ENCODE assay signal across 7 mouse cellular contexts in the genomic region with DNA sequence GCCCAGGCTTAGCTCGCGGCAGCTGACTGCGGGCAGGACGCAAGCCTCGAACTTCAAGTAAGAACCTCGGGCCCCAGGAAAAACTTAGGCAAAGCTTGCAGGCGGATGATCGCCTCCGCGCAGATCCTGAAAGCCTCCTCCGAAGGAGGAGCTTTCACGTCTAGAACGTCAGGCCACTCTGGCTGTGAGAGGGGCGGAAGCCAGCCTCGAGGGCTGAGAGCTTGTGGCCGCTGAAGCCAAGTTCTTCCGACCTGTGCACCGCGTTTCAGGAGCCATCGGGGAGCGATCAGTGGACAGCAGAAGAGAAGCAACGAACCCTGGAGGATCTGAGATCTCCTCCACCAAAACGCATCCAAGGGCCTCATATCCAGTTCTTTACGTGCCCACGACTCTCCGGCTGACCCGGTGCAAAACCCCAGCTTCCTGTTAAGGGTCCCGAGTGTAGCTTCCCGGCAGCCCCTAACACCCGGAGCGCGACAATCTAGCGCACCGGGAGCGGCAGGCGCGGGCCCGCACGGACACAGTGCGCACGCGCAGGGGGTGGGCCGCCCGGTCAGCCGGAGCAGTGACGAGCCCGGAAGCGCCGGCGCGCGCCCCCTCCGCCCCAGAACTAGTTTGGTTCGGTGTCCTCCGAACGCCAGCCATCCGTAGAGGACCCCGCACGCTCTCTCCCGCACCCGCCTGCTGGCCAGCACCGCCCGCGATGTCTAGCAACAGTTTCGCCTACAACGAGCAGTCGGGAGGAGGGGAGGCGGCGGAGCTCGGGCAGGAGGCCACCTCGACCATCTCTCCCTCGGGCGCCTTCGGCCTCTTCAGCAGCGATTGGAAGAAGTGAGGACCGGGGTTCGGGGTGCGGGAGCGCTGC. TPM values are rescaled to one million over a fixed set of nuclear protein-coding genes. Genes with fewer than 3 reads are reported as not detected.
DNase-seq lines count a peak whose midpoint lies in the region; ATAC-seq lines count a peak whose summit lies in the region.

Gene Ap3b1, plus strand, starts transcription at position 560 of the 865 bp plus-strand sequence.

- peak; percentile 95 for DNase-seq in adrenal gland, postnatal 10 days
- peak; percentile 92 for DNase-seq in embryo, embryonic 9.5 days (ENCODE audit: extremely low spot score)
- DNase-seq in gastrocnemius, postnatal 4 days (ENCODE audit: low spot score in 2 of 2): peak; percentile 89 to 92
- DNase-seq in limb, embryonic 10.5 days (ENCODE audit: low spot score): peak; percentile 95
- DNase-seq in spleen, adult 12 weeks (ENCODE audit: low spot score): peak; percentile 75

- H3K36me3 ChIP-seq in intestine, embryonic 16.5 days (ENCODE audit: control insufficient read depth, insufficient read depth, low read length): no peaks in the 10 kb centered on the region
- H3K36me3 ChIP-seq in limb, embryonic 10.5 days: peaks cover 4% of the 10 kb centered on the region; the same call in 1 of the 2 replicates
- H3K36me3 ChIP-seq in midbrain, embryonic 13.5 days: no peaks in the 10 kb centered on the region

- no peaks in the 10 kb centered on the region for H3K9me3 ChIP-seq in intestine, embryonic 16.5 days (ENCODE audit: control insufficient read depth, low read length)
- no peaks in the 10 kb centered on the region for H3K9me3 ChIP-seq in limb, embryonic 10.5 days (replicated peaks)
- no peaks in the 10 kb centered on the region for H3K9me3 ChIP-seq in midbrain, embryonic 13.5 days

- H3K4me1 ChIP-seq in intestine, embryonic 16.5 days (ENCODE audit: control insufficient read depth, insufficient read depth, low read length): peaks cover 8% of the 10 kb centered on the region
- H3K4me1 ChIP-seq in limb, embryonic 10.5 days: peaks cover 18% of the 10 kb centered on the region
- peaks cover 13% of the 10 kb centered on the region for H3K4me1 ChIP-seq in midbrain, embryonic 13.5 days (replicated peaks)

- H3K4me2 ChIP-seq in intestine, embryonic 16.5 days (ENCODE audit: low read depth, low read length): peak within 1 kb of the TSS; percentile 96
- peak within 1 kb of the TSS; percentile 79 for H3K4me2 ChIP-seq in midbrain, embryonic 13.5 days (replicated peaks)

- H3K4me3 ChIP-seq in intestine, embryonic 16.5 days (ENCODE audit: low read length): peak within 1 kb of the TSS; percentile 83
- H3K4me3 ChIP-seq in limb, embryonic 10.5 days: peak within 1 kb of the TSS; percentile 72
- H3K4me3 ChIP-seq in midbrain, embryonic 13.5 days (replicated peaks): peak within 1 kb of the TSS; percentile 87

- H3K27me3 ChIP-seq in intestine, embryonic 16.5 days (replicated peaks; ENCODE audit: control insufficient read depth, insufficient read depth, low read length): no peaks in the 10 kb centered on the region
- H3K27me3 ChIP-seq in limb, embryonic 10.5 days (ENCODE audit: low read depth, poor library complexity, severe bottlenecking): no peaks in the 10 kb centered on the region
- no peaks in the 10 kb centered on the region for H3K27me3 ChIP-seq in midbrain, embryonic 13.5 days

- WGBS in intestine, embryonic 16.5 days: under 1% methylated on average over 79 of the region's 79 CpGs
- WGBS in limb, embryonic 10.5 days: under 1% methylated on average over 79 of the region's 79 CpGs
- WGBS in midbrain, embryonic 13.5 days: under 1% methylated on average over 65 of the region's 79 CpGs

- H3K9ac ChIP-seq in intestine, embryonic 16.5 days (ENCODE audit: low read depth, low read length): peak within 1 kb of the TSS; percentile 87
- H3K9ac ChIP-seq in midbrain, embryonic 13.5 days (replicated peaks): peak within 1 kb of the TSS; percentile 86

- ATAC-seq in intestine, embryonic 16.5 days: peak; percentile 97
- peak; percentile 96 for ATAC-seq in midbrain, embryonic 13.5 days

- H3K27ac ChIP-seq in intestine, embryonic 16.5 days (ENCODE audit: low read length): peak within 1 kb of the TSS; percentile 95
- H3K27ac ChIP-seq in limb, embryonic 10.5 days: peak within 1 kb of the TSS; percentile 92
- peak within 1 kb of the TSS; percentile 80 for H3K27ac ChIP-seq in midbrain, embryonic 13.5 days

RNA-seq across cellular contexts. Expression of gene Ap3b1, which starts in this region (rescaled TPM):
- 10 to 100 TPM; 36.1 to 39.3 TPM for total RNA-seq in adrenal gland, postnatal 10 days (2021)
- total RNA-seq in gastrocnemius, postnatal 4 days (2021): 10 to 100 TPM; 30.2 to 32.4 TPM
- polyA plus RNA-seq in intestine, embryonic 16.5 days (2015; fragmentation: Nextera tagmentation; extraction: Ambion mirVana): 48.9 and 50.7 TPM in 2 replicates
- polyA plus RNA-seq in limb, embryonic 10.5 days (2016; fragmentation: Nextera tagmentation; extraction: Ambion mirVana): 30.1 and 34.7 TPM in 2 replicates
- polyA plus RNA-seq in midbrain, embryonic 13.5 days (2015; fragmentation: Nextera tagmentation; extraction: Ambion mirVana): 28.1 and 29.8 TPM in 2 replicates

Comparison
In these comparisons a context has a peak if more than half of its experiments do, and no peak if none do; other contexts are left out.
1. Peak in every context shown above with its lines: DNase-seq, ATAC-seq, H3K4me3 ChIP-seq and H3K27ac ChIP-seq.